Mouse (Mus musculus) liver, embryonic 15.5 days (tissue): Measurements from ENCODE around the gene Cyp2d10. TPM values are rescaled to one million over a fixed set of nuclear protein-coding genes. Genes with fewer than 3 reads are reported as not detected.
"Not testable (repeated sequence)": the region's sequence is repeated elsewhere in the genome, so short reads cannot be mapped to it uniquely, and the experiment has no call there.

Experiments used
- ATAC-seq: fragments of 200-750 bp; cut with Nextera tagmentation; 2 replicates; pipeline ENCODE4 v1.8.0; 2017; ENCODE audit warnings: moderate number of reproducible peaks, mild to moderate bottlenecking, moderate library complexity; ENCODE audit not compliant: insufficient read depth
- H3K27ac ChIP-seq: fragments of 300-500 bp; sonication (generic); replicated peaks from 2 replicates; pipeline ENCODE4 v1.5.1; 2015; ENCODE audit warnings: mild to moderate bottlenecking, inconsistent platforms
- H3K27me3 ChIP-seq: fragments of 300-500 bp; sonication (generic); 2 replicates; pipeline ENCODE4 v1.6.1; 2015; ENCODE audit warnings: mild to moderate bottlenecking, inconsistent platforms
- H3K36me3 ChIP-seq: fragments of 300-500 bp; sonication (generic); replicated peaks from 2 replicates; pipeline ENCODE4 v1.6.1; 2015; ENCODE audit warnings: moderate library complexity, mild to moderate bottlenecking, inconsistent platforms
- H3K4me1 ChIP-seq: fragments of 300-500 bp; sonication (generic); replicated peaks from 2 replicates; pipeline ENCODE4 v1.6.1; 2015; ENCODE audit warnings: inconsistent platforms
- H3K4me2 ChIP-seq: fragments of 300-500 bp; sonication (generic); 2 replicates; pipeline ENCODE4 v1.6.1; 2015; ENCODE audit warnings: moderate library complexity, mild to moderate bottlenecking, inconsistent platforms
- H3K4me3 ChIP-seq: fragments of 300-500 bp; sonication (generic); replicated peaks from 2 replicates; pipeline ENCODE4 v1.5.1; 2015; ENCODE audit warnings: mild to moderate bottlenecking, inconsistent platforms
- H3K9ac ChIP-seq: fragments of 300-500 bp; sonication (generic); 2 replicates; pipeline ENCODE4 v1.6.1; 2015; ENCODE audit warnings: moderate library complexity, mild to moderate bottlenecking, inconsistent platforms
- H3K9me3 ChIP-seq: fragments of 300-500 bp; sonication (generic); replicated peaks from 2 replicates; pipeline ENCODE4 v1.6.1; 2016; ENCODE audit warnings: inconsistent platforms
- WGBS: fragments of 180-500 bp; shearing (Covaris S2); methylation state at CpG from one replicate; pipeline ENCODE4 v1.1.7; 2015; ENCODE audit warnings: mixed read lengths; ENCODE audit not compliant: insufficient replicate concordance; 5-methylcytosine and 5-hydroxymethylcytosine counted together
- polyA plus RNA-seq: library from polyadenylated mRNA; unstranded; fragments of >200 nt; fragmentation: Nextera tagmentation; extraction: Ambion mirVana; gene quantifications from 2 replicates; pipeline ENCODE4 v1.2.1, GENCODE M21; 2015

Gene Cyp2d10
- polyA plus RNA-seq, 1 experiment from 2014 or later: 52.7 TPM

DNA sequence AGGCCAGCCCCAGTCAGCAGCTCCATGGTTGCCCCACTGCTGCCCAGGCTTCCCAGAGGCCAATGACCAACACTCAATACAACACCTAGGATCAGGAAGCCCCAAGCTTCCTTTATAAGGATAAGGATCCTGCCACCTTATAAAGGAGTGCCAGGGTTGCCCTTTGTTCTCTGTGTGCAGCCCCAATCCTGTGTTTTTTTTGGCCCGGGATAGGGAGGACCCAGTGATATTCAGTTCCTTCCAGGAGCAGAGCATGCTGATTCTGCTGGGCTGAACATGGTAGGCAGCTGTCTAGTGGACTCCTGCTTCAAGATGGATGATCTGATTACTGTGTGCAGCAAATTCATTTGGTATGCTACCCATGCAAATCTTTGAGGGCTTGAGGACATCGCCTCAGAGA lies 13.1 kb downstream of the Cyp2d10 start, which contains the start of gene Cyp2d11:
TSS of gene Cyp2d11 (minus strand) at position 101 of the 400 bp plus-strand sequence.
- not testable (repeated sequence) for H3K9me3 ChIP-seq, H3K4me2 ChIP-seq, H3K4me3 ChIP-seq, H3K36me3 ChIP-seq, H3K27me3 ChIP-seq, ATAC-seq, H3K27ac ChIP-seq, H3K4me1 ChIP-seq, H3K9ac ChIP-seq
- WGBS: 57% methylated on average over 2 of the region's 2 CpGs

DNA sequence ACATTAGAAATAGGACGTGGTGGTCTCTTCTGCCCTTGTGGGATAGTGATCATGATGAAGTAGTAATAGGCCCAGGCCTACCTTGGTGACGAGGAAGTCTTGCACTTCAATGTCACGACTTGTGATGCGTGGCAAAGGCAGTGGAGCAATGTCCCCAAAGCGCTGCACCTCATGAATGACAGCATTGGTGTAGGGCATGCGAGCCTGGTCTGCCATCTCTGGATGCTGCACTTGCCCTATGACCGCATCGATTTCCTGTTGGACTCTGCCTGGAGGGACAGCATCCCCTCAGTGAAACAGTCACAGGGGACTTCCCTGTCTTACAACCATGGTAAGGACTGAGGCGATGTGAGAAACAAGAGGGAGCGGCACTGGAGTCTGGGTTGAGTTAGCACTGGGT lies 17.1 kb downstream of the Cyp2d10 start:
- not testable (repeated sequence) for H3K4me3 ChIP-seq, H3K36me3 ChIP-seq, H3K27ac ChIP-seq, ATAC-seq, H3K4me1 ChIP-seq, H3K9ac ChIP-seq, H3K9me3 ChIP-seq, H3K27me3 ChIP-seq, H3K4me2 ChIP-seq
- 67% methylated on average over 10 of the region's 10 CpGs for WGBS

DNA sequence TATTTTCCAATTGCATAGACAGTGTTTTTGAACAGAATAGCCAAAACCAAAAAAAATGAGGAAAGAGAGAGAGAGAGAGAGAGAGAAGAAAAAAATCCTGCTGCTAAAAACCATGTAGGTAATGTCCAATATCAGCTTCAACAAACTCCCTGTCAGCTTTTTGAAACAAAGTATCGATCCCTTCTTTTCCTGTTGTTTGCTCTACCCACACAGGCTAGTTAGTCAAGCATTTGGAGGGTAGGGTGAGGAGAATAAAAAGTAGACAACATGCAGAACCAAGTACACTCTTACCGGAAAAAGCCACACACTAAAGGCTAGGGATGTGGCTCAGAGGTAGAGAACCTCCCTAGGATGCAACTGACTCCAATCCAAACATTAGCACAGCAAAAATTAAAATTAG lies 21.3 kb downstream of the Cyp2d10 start:
- ATAC-seq: no peak
- no peak overlapping the region for H3K4me3 ChIP-seq
- H3K27me3 ChIP-seq: peaks cover 3% of the 10 kb centered on the region; the same call in 1 of the 2 replicates
- H3K9me3 ChIP-seq: no peaks in the 10 kb centered on the region
- peaks cover 5% of the 10 kb centered on the region; the same call in 1 of the 2 replicates for H3K4me1 ChIP-seq
- no peak overlapping the region for H3K4me2 ChIP-seq
- H3K36me3 ChIP-seq: no peaks in the 10 kb centered on the region
- 56% methylated on average over 2 of the region's 2 CpGs for WGBS
- H3K27ac ChIP-seq: no peak overlapping the region
- H3K9ac ChIP-seq: no peak overlapping the region

DNA sequence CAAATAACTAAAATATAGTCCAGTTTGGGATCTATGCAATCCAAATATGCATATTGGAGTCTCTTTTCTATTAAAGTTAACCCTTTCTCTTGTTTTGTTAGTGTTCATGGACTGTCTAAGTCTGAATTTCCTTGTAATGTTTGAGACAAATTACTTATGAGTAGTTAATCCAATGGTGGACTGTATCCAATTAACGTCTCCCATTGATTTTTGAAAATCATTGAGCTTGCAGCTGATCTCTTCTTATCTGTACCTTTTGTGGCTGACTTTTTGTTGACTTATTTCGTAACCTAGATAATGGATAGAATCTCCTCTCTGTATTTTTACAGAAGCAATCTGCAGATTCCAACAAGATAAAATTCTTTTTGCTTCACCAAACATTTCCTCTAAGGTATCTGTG lies 24.6 kb downstream of the Cyp2d10 start:
- no peak for ATAC-seq
- Histone ChIP-seq H3K9me3 (no peaks in the 10 kb centered on the region), H3K9ac (no peak overlapping the region), H3K4me1 (peaks cover 12% of the 10 kb centered on the region), H3K4me3 (no peak overlapping the region), H3K27ac (no peak overlapping the region), H3K4me2 (no peak overlapping the region), H3K27me3 (peaks cover 11% of the 10 kb centered on the region), H3K36me3 (no peaks in the 10 kb centered on the region)
- WGBS: 48% methylated on average over 2 of the region's 2 CpGs

DNA sequence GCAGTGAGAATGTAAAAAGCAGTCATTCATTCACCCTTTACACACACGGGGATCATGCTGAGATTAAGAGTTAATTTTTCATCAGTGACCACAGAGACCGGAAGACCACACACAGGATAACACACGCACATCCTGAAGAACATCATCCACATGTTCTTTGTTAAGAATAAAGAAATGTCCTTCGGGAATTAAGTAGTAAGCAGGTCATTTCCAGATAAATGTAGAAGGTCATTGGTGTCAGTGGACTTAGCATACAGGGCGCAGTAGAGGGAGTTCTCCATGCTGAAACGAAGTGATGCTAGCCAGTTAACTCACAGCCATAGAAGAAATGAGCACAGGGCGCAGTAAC lies 26.3 kb downstream of the Cyp2d10 start:
- Histone ChIP-seq H3K4me1 (peaks cover 19% of the 10 kb centered on the region), H3K4me2 (peak overlapping the region; percentile 64), H3K9me3 (no peaks in the 10 kb centered on the region), H3K36me3 (no peaks in the 10 kb centered on the region), H3K9ac (no peak overlapping the region), H3K27me3 (peaks cover 11% of the 10 kb centered on the region), H3K4me3 (0 out of 2 replicates have a peak overlapping the region, but pooled peaks have one; percentile 1), H3K27ac (peak overlapping the region; percentile 53; the same call in 1 of the 2 replicates)
- 0 out of 2 replicates have a peak, but pooled peaks have one; percentile 2 for ATAC-seq
- WGBS: 35% methylated on average over 7 of the region's 7 CpGs

DNA sequence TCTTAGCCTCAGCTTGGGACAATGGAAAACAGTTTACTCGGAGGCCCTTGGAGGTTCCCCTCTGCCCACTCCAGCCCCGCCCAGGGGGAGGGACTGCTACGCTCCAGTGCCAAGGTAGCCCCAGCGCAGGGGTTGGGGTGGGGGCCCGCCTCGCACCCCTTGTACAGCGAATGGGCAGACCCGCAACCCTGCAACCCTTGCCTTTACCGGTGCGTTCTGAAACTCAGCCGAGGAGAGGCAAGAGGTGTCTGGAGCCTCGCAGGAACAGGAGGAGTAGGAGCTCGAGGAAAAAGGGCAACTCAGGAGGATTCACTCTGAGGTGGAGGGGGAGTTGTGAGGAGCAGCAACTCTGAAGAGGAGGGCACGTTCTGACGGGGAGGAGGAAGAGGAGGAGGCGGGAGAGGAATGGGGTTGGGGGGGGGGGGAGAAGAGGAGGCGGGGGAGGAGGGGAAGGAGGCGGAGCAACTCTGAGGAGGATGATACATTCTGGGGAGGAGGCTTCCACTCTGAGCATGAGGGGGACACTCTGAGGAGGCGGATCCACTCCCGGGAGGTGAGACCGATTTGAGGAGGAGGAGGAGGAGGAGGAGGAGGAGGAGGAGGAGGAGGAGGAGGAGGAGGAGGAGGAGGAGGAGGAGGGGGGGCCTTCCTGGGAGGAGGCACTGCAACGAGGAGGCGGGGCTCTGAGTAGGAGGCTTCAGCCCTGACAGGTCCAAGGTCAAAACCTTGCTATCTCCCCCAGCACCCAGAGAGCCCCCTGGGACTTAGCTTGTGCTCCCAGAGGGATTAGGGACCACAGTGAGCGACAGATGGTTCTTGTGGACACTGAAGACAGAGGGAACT lies 26.9 kb downstream of the Cyp2d10 start, which contains the start of gene Cyp2d22:
TSS of gene Cyp2d22 (minus strand) at position 390 of the 843 bp plus-strand sequence.
- WGBS: under 1% methylated on average over 19 of the region's 24 CpGs

DNA sequence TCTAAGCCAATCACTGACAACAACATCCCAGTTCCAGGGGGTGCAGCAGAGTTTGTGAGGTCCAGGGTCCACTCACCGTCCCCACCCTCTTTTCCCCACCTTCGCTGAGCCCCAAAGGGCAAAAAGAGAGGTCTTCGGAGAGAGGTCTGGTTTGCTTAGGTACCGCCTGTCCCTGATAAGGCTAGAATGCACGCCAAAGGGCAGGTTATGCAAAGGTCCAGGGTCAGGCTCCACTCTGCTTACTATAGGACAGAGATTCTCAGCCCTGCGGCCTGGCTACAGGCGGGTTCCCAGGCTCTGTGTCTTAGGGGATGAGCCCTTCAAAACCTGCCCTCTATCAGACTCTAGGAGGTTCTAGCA lies 27.5 kb downstream of the Cyp2d10 start:
- no peaks in the 10 kb centered on the region for H3K36me3 ChIP-seq
- WGBS: 15% methylated on average over 7 of the region's 7 CpGs
- peaks cover 11% of the 10 kb centered on the region for H3K27me3 ChIP-seq
- H3K4me3 ChIP-seq: peak overlapping the region; percentile 51
- H3K9ac ChIP-seq: no peak overlapping the region
- peak overlapping the region; percentile 88 for H3K27ac ChIP-seq
- H3K4me2 ChIP-seq: peak overlapping the region; percentile 64
- ATAC-seq: peak; percentile 82
- H3K4me1 ChIP-seq: peaks cover 19% of the 10 kb centered on the region
- no peaks in the 10 kb centered on the region for H3K9me3 ChIP-seq

More for the DNA sequence above, 26.9 kb downstream of the Cyp2d10 start, which contains the start of gene Cyp2d22:
- H3K4me3 ChIP-seq: peak within 1 kb of the TSS; percentile 51
- no peaks in the 10 kb centered on the region for H3K9me3 ChIP-seq
- peak within 1 kb of the TSS; percentile 35; the same call in 1 of the 2 replicates for H3K9ac ChIP-seq
- peaks cover 19% of the 10 kb centered on the region for H3K4me1 ChIP-seq
- ATAC-seq: peak; percentile 62
- peak within 1 kb of the TSS; percentile 88 for H3K27ac ChIP-seq
- peak within 1 kb of the TSS; percentile 64 for H3K4me2 ChIP-seq
- H3K36me3 ChIP-seq: no peaks in the 10 kb centered on the region
- peaks cover 11% of the 10 kb centered on the region for H3K27me3 ChIP-seq

DNA sequence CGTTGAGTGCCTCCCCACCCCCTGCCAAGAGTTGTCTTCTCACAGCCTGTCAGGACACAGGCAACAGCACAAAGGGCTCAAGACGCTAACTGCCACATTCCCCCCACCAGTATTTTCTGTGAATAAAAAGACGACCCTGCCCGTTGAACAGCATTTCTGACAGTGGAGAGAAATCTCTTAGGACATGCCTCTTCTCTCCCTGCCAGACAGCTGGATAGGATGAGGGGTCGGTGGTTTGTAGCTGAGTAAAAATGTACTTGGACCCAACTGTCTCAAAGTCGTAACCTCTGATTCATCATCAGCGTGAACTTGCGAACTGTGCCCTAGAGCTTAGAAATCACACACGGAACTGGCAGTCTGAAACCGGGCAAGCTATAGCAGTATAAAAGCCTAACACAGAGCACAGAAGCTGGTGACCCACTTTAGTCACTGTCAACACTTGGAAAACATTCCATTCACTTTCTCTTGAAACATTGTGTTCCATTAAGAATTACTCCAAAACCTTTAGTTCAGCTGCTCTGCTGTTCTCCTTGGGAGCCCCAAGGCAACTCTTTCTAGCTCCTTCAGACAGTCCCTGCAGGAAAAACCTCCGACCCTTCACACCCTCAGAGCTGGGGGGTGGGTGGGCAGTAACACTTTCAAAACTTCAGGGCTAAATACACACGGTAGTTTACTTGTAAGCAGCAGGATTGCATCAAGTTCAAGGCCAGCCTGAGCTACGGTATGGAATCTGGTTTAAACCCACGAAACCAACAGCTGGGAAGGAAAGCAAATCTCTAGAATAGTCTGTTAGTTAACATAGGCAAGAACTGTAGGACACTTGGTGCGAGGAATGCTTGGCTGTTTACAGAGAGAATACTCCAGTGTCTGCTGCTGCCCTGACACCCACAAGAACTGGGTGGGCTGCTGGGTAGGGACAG lies 28.5 kb downstream of the Cyp2d10 start:
- Histone ChIP-seq H3K9ac (no peak overlapping the region; the same call in 1 of the 2 replicates), H3K4me3 (peak overlapping the region; percentile 23; the same call in 1 of the 2 replicates), H3K4me2 (peak overlapping the region; percentile 13), H3K4me1 (peaks cover 19% of the 10 kb centered on the region), H3K27me3 (peaks cover 11% of the 10 kb centered on the region), H3K9me3 (no peaks in the 10 kb centered on the region), H3K27ac (peak overlapping the region; percentile 88), H3K36me3 (no peaks in the 10 kb centered on the region)
- ATAC-seq: no peak
- WGBS: 47% methylated on average over 15 of the region's 15 CpGs

DNA sequence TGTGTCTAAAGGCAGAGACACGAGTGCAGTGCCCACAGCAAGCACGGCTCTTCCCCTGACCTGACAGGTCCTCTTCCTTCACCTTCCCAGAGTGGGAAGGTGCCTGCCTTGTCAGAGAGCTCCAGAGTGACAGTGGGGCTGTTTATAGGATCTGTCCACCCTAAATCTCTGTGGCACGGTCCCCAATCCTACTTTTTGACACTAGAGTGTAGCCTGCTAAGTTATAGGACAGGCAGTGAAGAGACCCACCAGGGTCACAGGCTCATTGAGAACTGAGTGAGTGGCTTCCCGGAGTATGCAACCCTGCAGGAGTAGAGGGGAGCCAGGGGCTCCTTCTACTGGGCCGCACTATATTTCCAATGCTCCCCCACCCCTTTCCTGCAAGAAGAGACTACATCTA lies 29.3 kb downstream of the Cyp2d10 start:
- H3K9me3 ChIP-seq: no peaks in the 10 kb centered on the region
- peak overlapping the region; percentile 13 for H3K4me2 ChIP-seq
- H3K4me3 ChIP-seq: no peak overlapping the region
- H3K4me1 ChIP-seq: peaks cover 19% of the 10 kb centered on the region
- H3K27ac ChIP-seq: peak overlapping the region; percentile 88
- 59% methylated on average over 5 of the region's 5 CpGs for WGBS
- H3K36me3 ChIP-seq: no peaks in the 10 kb centered on the region
- H3K27me3 ChIP-seq: peaks cover 11% of the 10 kb centered on the region
- no peak for ATAC-seq
- no peak overlapping the region; the same call in 1 of the 2 replicates for H3K9ac ChIP-seq

DNA sequence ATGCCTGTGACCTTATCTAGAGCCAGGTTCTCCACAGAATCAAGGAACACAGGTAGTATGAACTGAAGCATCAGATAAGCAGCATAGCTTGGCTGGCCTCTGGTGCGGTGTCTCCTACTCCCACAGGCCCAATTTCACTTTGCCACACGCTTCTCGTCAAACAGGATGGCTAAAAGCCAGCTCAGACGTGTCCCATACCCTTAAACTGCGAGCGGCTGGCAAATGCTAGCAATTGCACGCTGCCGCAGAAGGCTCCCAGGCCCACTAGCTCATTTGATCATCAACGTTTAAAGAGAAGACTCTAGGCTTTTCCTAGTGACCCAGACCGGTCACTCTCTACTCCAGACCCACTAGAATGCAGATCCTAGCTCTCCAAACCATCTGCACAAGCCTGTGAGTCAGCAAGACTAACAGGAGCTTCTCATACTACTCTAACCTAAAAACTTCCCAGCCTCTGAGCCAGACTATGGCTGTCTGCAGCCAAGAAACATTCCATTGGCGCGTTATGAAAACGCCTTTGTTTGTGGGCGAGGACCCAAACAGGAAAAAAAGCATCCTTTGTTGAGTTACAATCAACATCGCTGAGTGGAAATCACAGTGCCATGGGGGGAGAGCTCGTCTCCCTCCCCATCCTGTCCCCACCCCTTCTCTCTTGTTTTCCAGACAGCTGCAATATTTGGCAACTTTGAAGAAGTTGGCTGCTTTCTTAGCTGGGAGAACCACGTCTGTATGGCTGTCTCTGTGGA lies 30.4 kb downstream of the Cyp2d10 start:
- H3K36me3 ChIP-seq: no peaks in the 10 kb centered on the region
- 63% methylated on average over 17 of the region's 17 CpGs for WGBS
- H3K4me1 ChIP-seq: peaks cover 19% of the 10 kb centered on the region
- H3K9me3 ChIP-seq: no peaks in the 10 kb centered on the region
- H3K27ac ChIP-seq: 0 out of 2 replicates have a peak overlapping the region, but pooled peaks have one; percentile 24
- H3K9ac ChIP-seq: no peak overlapping the region
- ATAC-seq: no peak
- H3K4me3 ChIP-seq: no peak overlapping the region
- no peak overlapping the region for H3K4me2 ChIP-seq
- H3K27me3 ChIP-seq: peaks cover 11% of the 10 kb centered on the region
